Mouse (Mus musculus): Measurements from ENCODE around the gene Mat1a.

GRCm38 (mm10) chr14:41116271-41116670, 11.4 kb downstream of the Mat1a start:
- no peak for TF ChIP-seq GATA1 (IDR thresholded peaks at IDR 0.05; ENCODE audit: low read length)
- TF ChIP-seq TAL1 (IDR thresholded peaks at IDR 0.05; ENCODE audit: low read length), result no peak
